Mouse (Mus musculus): ENCODE measurements at regions not wholly inside any gene's neighbourhood (a gene's known extent, or its start where the extent isn't known, plus 50 kb on each side); places are given as distances from the start of the nearest gene placed in this dataset.

DNA sequence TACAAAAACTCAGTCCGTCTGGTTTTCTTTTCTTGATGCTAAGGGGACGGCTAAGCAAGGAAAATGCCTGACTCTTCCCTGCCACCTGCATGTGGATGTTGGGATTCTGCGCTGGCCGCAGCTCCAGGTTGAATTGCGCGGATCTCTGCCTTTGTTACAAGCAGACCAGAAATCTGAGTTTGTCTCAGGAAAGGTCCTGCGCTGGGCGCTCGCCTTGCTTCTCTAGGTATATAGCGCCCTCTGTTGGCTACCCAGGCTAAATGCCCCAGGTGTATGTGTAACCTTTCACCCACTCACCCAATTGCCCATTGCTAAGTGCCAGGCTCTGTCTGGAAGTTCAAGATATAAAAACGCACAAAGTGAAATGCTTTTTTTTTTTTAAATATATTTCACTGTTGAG lies 51.2 kb upstream of the Slc7a1 start:
- no peak overlapping the region for H3K27ac ChIP-seq (ENCODE audit: insufficient read depth, low read depth)
- H3K79me2 ChIP-seq (replicated peaks; ENCODE audit: control insufficient read depth, extremely low read depth, insufficient read depth, poor library complexity, severe bottlenecking): no peaks in the 10 kb centered on the region
- H3K9me3 ChIP-seq (replicated peaks; ENCODE audit: low read length): peaks cover under 1% of the 10 kb centered on the region
- H3K4me3 ChIP-seq (replicated peaks in 1 of 3; ENCODE audit: low read depth in 2 of 3, low read length in 2 of 3, poor library complexity in 1 of 3): no peak overlapping the region
- in situ Hi-C loops (cut with MboI; ENCODE audit: low pct_ligation_motif_present, low pct_unique_long_range_greater_than_20kb, low sequenced_read_pairs): no loop called here
- DNase-seq (ENCODE audit: extremely low read depth): peak; percentile 73
- no peaks in the 10 kb centered on the region for H3K36me3 ChIP-seq (replicated peaks in 1 of 2; ENCODE audit: control insufficient read depth in 1 of 2, insufficient read depth in 1 of 2, low read length in 1 of 2)
- dilution Hi-C loops (cut with MboI; ENCODE audit: extremely low pct_ligation_motif_present, extremely low pct_unique_long_range_greater_than_20kb, low sequenced_read_pairs): no loop called here
- H3K4me1 ChIP-seq (ENCODE audit: control insufficient read depth in 1 of 2, insufficient read depth in 2 of 2): peaks cover 0 to 13% of the 10 kb centered on the region in 2 experiments; a peak in 2 of 4 replicates
- no peaks in the 10 kb centered on the region for H3K27me3 ChIP-seq (replicated peaks)
- TF ChIP-seq RAD21 (IDR thresholded peaks at IDR 0.05; ENCODE audit: low read depth, low read length): peak; percentile 98
- TF ChIP-seq ZC3H11A (IDR thresholded peaks at IDR 0.05; ENCODE audit: low read depth, low read length): peak; percentile 87
- TF ChIP-seq USF2 (conservative IDR thresholded peaks at IDR 0.05; ENCODE audit: low read depth, low read length): no peak
- TF ChIP-seq CTCF (conservative IDR thresholded peaks at IDR 0.05 in 1 of 2, IDR thresholded peaks at IDR 0.05 in 1 of 2; ENCODE audit: low read depth in 2 of 2, low read length in 2 of 2): peak; percentile 65 to 96
- no peak for TF ChIP-seq USF1 (IDR thresholded peaks at IDR 0.05; ENCODE audit: low read depth, low read length)
- peak; percentile 97 for TF ChIP-seq SMC3 (IDR thresholded peaks at IDR 0.05; ENCODE audit: low read depth, low read length)
- 0 out of 2 replicates have a peak, but pooled peaks have one; percentile 12 for TF ChIP-seq MYC (IDR thresholded peaks at IDR 0.05; ENCODE audit: low read depth, low read length)
- peak; percentile 42; the same call in 1 of the 2 replicates for TF ChIP-seq NELFE (IDR thresholded peaks at IDR 0.05; ENCODE audit: low read depth, low read length)
- 0 out of 2 replicates have a peak, but pooled peaks have one; percentile 37 for TF ChIP-seq IRF4 (IDR thresholded peaks at IDR 0.05; ENCODE audit: low read depth, low read length)
- no peak for TF ChIP-seq SIN3A (IDR thresholded peaks at IDR 0.05; ENCODE audit: low read length)
- no peak overlapping the region for H3K4me2 ChIP-seq (ENCODE audit: insufficient read depth, low read depth, poor library complexity, severe bottlenecking)
- no peak overlapping the region for H3K9ac ChIP-seq (ENCODE audit: insufficient read depth, low read depth)

All from CH12.LX (cell line).